17 mouse cellular contexts compared by ENCODE assay signal in the genomic region with DNA sequence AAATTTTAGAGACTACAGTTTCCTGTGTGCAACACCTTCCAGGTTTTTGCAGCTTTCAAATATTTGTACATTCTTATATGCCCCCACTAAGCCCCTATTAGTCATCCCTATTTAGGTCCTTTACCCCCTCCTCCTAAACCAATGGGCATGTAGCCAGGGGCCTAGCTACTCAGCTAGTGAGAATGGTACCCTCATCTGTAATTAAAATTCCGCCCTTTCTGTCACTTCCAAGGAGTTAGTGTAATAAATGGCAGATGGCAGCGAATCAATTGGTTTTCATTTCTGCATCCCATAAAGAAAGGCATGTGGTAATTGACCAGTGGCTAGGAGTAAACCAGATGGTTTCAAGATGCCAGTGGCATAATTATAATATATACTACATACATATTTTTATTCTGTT. TPM values are rescaled to one million over a fixed set of nuclear protein-coding genes. Genes with fewer than 3 reads are reported as not detected.
DNase-seq lines count a peak whose midpoint lies in the region; ATAC-seq and TF ChIP-seq lines count a peak whose summit lies in the region.
"Had no signal": no experiment of that assay in that cellular context is flagged by ENCODE, and none has a peak within 500 bp of the region (broad histone marks: within the 10 kb centered on the region; RNA-seq: fewer than 3 reads in every experiment).

No protein-coding gene starts in this region.

- TF ChIP-seq CTCF in hindbrain, postnatal 0 days (IDR thresholded peaks at IDR 0.05; ENCODE audit: low read depth): no peak
- no peak for TF ChIP-seq CTCF in midbrain, postnatal 0 days (IDR thresholded peaks at IDR 0.05)

- H3K27me3 ChIP-seq in heart, embryonic 13.5 days (replicated peaks): no peaks in the 10 kb centered on the region
- H3K27me3 ChIP-seq in hindbrain, postnatal 0 days (ENCODE audit: insufficient read depth, low read length): no peaks in the 10 kb centered on the region
- no peaks in the 10 kb centered on the region for H3K27me3 ChIP-seq in midbrain, postnatal 0 days (ENCODE audit: insufficient read depth, low read length)

- H3K27ac ChIP-seq in heart, embryonic 13.5 days (replicated peaks): peak overlapping the region; percentile 90
- H3K27ac ChIP-seq in hindbrain, postnatal 0 days: no peak overlapping the region
- no peak overlapping the region for H3K27ac ChIP-seq in midbrain, postnatal 0 days (ENCODE audit: low read depth, low read length)

- peaks cover 37% of the 10 kb centered on the region for H3K4me1 ChIP-seq in heart, embryonic 13.5 days
- H3K4me1 ChIP-seq in hindbrain, postnatal 0 days (ENCODE audit: insufficient read depth, low read length): no peaks in the 10 kb centered on the region
- H3K4me1 ChIP-seq in midbrain, postnatal 0 days (ENCODE audit: insufficient read depth, low read length): no peaks in the 10 kb centered on the region

- H3K4me2 ChIP-seq in heart, embryonic 13.5 days: no peak overlapping the region
- no peak overlapping the region for H3K4me2 ChIP-seq in hindbrain, postnatal 0 days (ENCODE audit: low read depth, low read length)
- no peak overlapping the region for H3K4me2 ChIP-seq in midbrain, postnatal 0 days (ENCODE audit: low read depth, low read length, poor library complexity, severe bottlenecking)
- H3K4me2 ChIP-seq: lung, embryonic 14.5 days had no signal

- no peak for DNase-seq in heart, adult 8-10 months (ENCODE audit: low spot score)
- DNase-seq in retina, postnatal 1 day: peak; percentile 59
- no peak for DNase-seq in retina, embryonic 14.5 days (ENCODE audit: low spot score)
- DNase-seq in hindbrain, postnatal 0 days (ENCODE audit: low spot score): peak; percentile 39
- peak; percentile 42 for DNase-seq in midbrain, postnatal 0 days (ENCODE audit: low spot score)
- DNase-seq in layer of hippocampus, adult 18-20 months (ENCODE audit: low spot score in 2 of 2): no peak
- DNase-seq: adrenal gland, adult 8-10 months; cerebellum, adult 2 months; liver; lung, embryonic 14.5 days had no signal

- no peak for ATAC-seq in heart, embryonic 13.5 days (ENCODE audit: extremely low read depth, insufficient number of reproducible peaks, low FRiP score, low TSS enrichment)
- no peak for ATAC-seq in hindbrain, postnatal 0 days
- ATAC-seq in midbrain, postnatal 0 days (ENCODE audit: low FRiP score): no peak
- no peak for ATAC-seq in inflammation-experienced regulatory T-cells, adult 6 months
- ATAC-seq: CD4-positive, CD25-positive, alpha-beta regulatory T cell, adult 4 months had no signal

- H3K36me3 ChIP-seq in heart, embryonic 13.5 days: peaks cover 4% of the 10 kb centered on the region; the same call in 1 of the 2 replicates
- H3K36me3 ChIP-seq in hindbrain, postnatal 0 days (ENCODE audit: insufficient read depth, low read length): no peaks in the 10 kb centered on the region
- no peaks in the 10 kb centered on the region for H3K36me3 ChIP-seq in midbrain, postnatal 0 days (ENCODE audit: insufficient read depth, low read length)

- H3K4me3 ChIP-seq in heart, embryonic 13.5 days: no peak overlapping the region
- H3K4me3 ChIP-seq in hindbrain, postnatal 0 days (ENCODE audit: low read length): no peak overlapping the region
- no peak overlapping the region for H3K4me3 ChIP-seq in midbrain, postnatal 0 days (ENCODE audit: low read depth, low read length)
- H3K4me3 ChIP-seq: heart, embryonic 10.5 days; myocyte had no signal

- no peak overlapping the region for H3K9ac ChIP-seq in heart, embryonic 13.5 days
- no peak overlapping the region for H3K9ac ChIP-seq in hindbrain, postnatal 0 days (replicated peaks; ENCODE audit: low read length)
- H3K9ac ChIP-seq in midbrain, postnatal 0 days (replicated peaks; ENCODE audit: low read length, poor library complexity, severe bottlenecking): no peak overlapping the region
- H3K9ac ChIP-seq: lung, embryonic 14.5 days had no signal

- no peaks in the 10 kb centered on the region for H3K9me3 ChIP-seq in heart, embryonic 13.5 days
- no peaks in the 10 kb centered on the region for H3K9me3 ChIP-seq in hindbrain, postnatal 0 days (ENCODE audit: low read length)
- no peaks in the 10 kb centered on the region for H3K9me3 ChIP-seq in midbrain, postnatal 0 days (ENCODE audit: low read length)
- H3K9me3 ChIP-seq: heart, embryonic 10.5 days had no signal

- 83% methylated on average over 2 of the region's 2 CpGs for WGBS in heart, embryonic 13.5 days
- 32% methylated on average over 2 of the region's 2 CpGs for WGBS in hindbrain, postnatal 0 days
- WGBS in midbrain, postnatal 0 days: 31% methylated on average over 2 of the region's 2 CpGs

RNA-seq across cellular contexts. Expression of a gene that starts 23.6 kb away (rescaled TPM):
- 0.47 and 0.52 TPM in 2 replicates for polyA plus RNA-seq in heart, embryonic 13.5 days (2015; fragmentation: Nextera tagmentation; extraction: Ambion mirVana)
- total RNA-seq in heart, adult 8-10 months (2022): under 1 TPM in 1 of 4 experiments, not detected in 3; 0.06 TPM
- 3.2 and 4.3 TPM in 2 replicates for total RNA-seq in hindbrain, postnatal 0 days (2014; rRNA removed)
- polyA plus RNA-seq in hindbrain, postnatal 0 days (2015; fragmentation: Nextera tagmentation; extraction: Ambion mirVana): 1.9 and 2.4 TPM in 2 replicates
- total RNA-seq in midbrain, postnatal 0 days (2014; rRNA removed): 6.1 and 6.4 TPM in 2 replicates
- polyA plus RNA-seq in midbrain, postnatal 0 days (2015; fragmentation: Nextera tagmentation; extraction: Ambion mirVana): 2.8 and 2.9 TPM in 2 replicates
- polyA plus RNA-seq in inflammation-experienced regulatory T-cells, adult 6 months (2017; shearing (Covaris generic)): not detected
- total RNA-seq in layer of hippocampus, adult 18-20 months (2021): under 1 TPM; 0.45 to 0.76 TPM
- total RNA-seq: gastrocnemius, adult 8-10 months; MEL had no signal
- polyA plus RNA-seq: CD4-positive, CD25-positive, alpha-beta regulatory T cell, adult 4 months had no signal

RNA-seq across cellular contexts. Expression of a gene that starts 24.5 kb away (rescaled TPM):
- polyA plus RNA-seq in heart, embryonic 13.5 days (2015; fragmentation: Nextera tagmentation; extraction: Ambion mirVana): 35.0 and 37.1 TPM in 2 replicates
- 10 to 100 TPM; 57.2 to 67.5 (median 65.3) TPM for total RNA-seq in heart, adult 8-10 months (2022)
- 91.1 and 101 TPM in 2 replicates for total RNA-seq in hindbrain, postnatal 0 days (2014; rRNA removed)
- 48.2 TPM in 2 replicates for polyA plus RNA-seq in hindbrain, postnatal 0 days (2015; fragmentation: Nextera tagmentation; extraction: Ambion mirVana)
- total RNA-seq in midbrain, postnatal 0 days (2014; rRNA removed): 88.2 and 106 TPM in 2 replicates
- 40.7 and 46.1 TPM in 2 replicates for polyA plus RNA-seq in midbrain, postnatal 0 days (2015; fragmentation: Nextera tagmentation; extraction: Ambion mirVana)
- 10 to 100 TPM; 16.9 to 21.9 (median 19.5) TPM for polyA plus RNA-seq in inflammation-experienced regulatory T-cells, adult 6 months (2017; shearing (Covaris generic))
- 100 to 1,000 TPM; 101 to 105 TPM for total RNA-seq in layer of hippocampus, adult 18-20 months (2021)

RNA-seq across cellular contexts. Expression of a gene that starts 31.7 kb away (rescaled TPM):
- 0.31 and 0.57 TPM in 2 replicates for polyA plus RNA-seq in heart, embryonic 13.5 days (2015; fragmentation: Nextera tagmentation; extraction: Ambion mirVana)
- 1 to 10 TPM in 3 of 4 experiments, under 1 TPM in 1; 0.90 to 1.4 (median 1.3) TPM for total RNA-seq in heart, adult 8-10 months (2022)
- not detected in 2 replicates for total RNA-seq in hindbrain, postnatal 0 days (2014; rRNA removed)
- 0.18 and 0.21 TPM in 2 replicates for polyA plus RNA-seq in hindbrain, postnatal 0 days (2015; fragmentation: Nextera tagmentation; extraction: Ambion mirVana)
- total RNA-seq in midbrain, postnatal 0 days (2014; rRNA removed): not detected in 2 replicates
- polyA plus RNA-seq in midbrain, postnatal 0 days (2015; fragmentation: Nextera tagmentation; extraction: Ambion mirVana): 0.19 TPM in 1 of 2 replicates, not detected in the other
- not detected for polyA plus RNA-seq in inflammation-experienced regulatory T-cells, adult 6 months (2017; shearing (Covaris generic))
- under 1 TPM in 1 of 2 experiments, not detected in 1; 0.40 TPM for total RNA-seq in layer of hippocampus, adult 18-20 months (2021)
- total RNA-seq: gastrocnemius, adult 8-10 months; MEL had no signal
- polyA plus RNA-seq: CD4-positive, CD25-positive, alpha-beta regulatory T cell, adult 4 months had no signal

Comparison
In these comparisons a context has a peak if more than half of its experiments do, and no peak if none do; other contexts are left out.
1. DNase-seq: peak in retina, postnatal 1 day (single experiment), hindbrain, postnatal 0 days (single experiment) and midbrain, postnatal 0 days (single experiment); none in heart, adult 8-10 months (single experiment), retina, embryonic 14.5 days (single experiment) and layer of hippocampus, adult 18-20 months (0 of 2).